Mouse (Mus musculus): ENCODE results near the gene Ngef. TPM values are rescaled to one million over a fixed set of nuclear protein-coding genes. Genes with fewer than 3 reads are reported as not detected.
"Not testable (repeated sequence)": the region's sequence is repeated elsewhere in the genome, so short reads cannot be mapped to it uniquely, and the experiment has no call there.

Gene Ngef
- total and polyA plus RNA-seq, 2 experiments from 2014 or later, result 32.4 to 49.1 TPM

- 53% methylated on average over 4 of the region's 4 CpGs for WGBS
- ATAC-seq (no peak), DNase-seq (ENCODE audit: low spot score) (no peak)
- no peak for TF ChIP-seq CTCF (IDR thresholded peaks at IDR 0.05; ENCODE audit: low read depth)
- Histone ChIP-seq H3K4me2 (ENCODE audit: low read depth, low read length) (no peak overlapping the region), H3K27ac (no peak overlapping the region), H3K36me3 (ENCODE audit: insufficient read depth, low read length) (no peaks in the 10 kb centered on the region), H3K9ac (replicated peaks; ENCODE audit: low read length) (no peak overlapping the region), H3K4me1 (ENCODE audit: insufficient read depth, low read length) (no peaks in the 10 kb centered on the region), H3K27me3 (ENCODE audit: insufficient read depth, low read length) (no peaks in the 10 kb centered on the region), H3K4me3 (ENCODE audit: low read length) (no peak overlapping the region), H3K9me3 (ENCODE audit: low read length) (no peaks in the 10 kb centered on the region)
These were observed 80.1 kb downstream of the Ngef start for GRCm38 (mm10) chr1:87493542-87493941.

GRCm38 (mm10) chr1:87492285-87492684, 81.4 kb downstream of the Ngef start:
- no peak for DNase-seq (ENCODE audit: low spot score)
- H3K36me3 ChIP-seq (ENCODE audit: insufficient read depth, low read length), result no peaks in the 10 kb centered on the region
- H3K4me1 ChIP-seq (ENCODE audit: insufficient read depth, low read length), result no peaks in the 10 kb centered on the region
- no peaks in the 10 kb centered on the region for H3K9me3 ChIP-seq (ENCODE audit: low read length)
- no peak overlapping the region for H3K4me3 ChIP-seq (ENCODE audit: low read length)
- H3K4me2 ChIP-seq (ENCODE audit: low read depth, low read length), result no peak overlapping the region
- 92% methylated on average over 3 of the region's 3 CpGs for WGBS
- TF ChIP-seq CTCF (IDR thresholded peaks at IDR 0.05; ENCODE audit: low read depth), result no peak
- no peak overlapping the region for H3K9ac ChIP-seq (replicated peaks; ENCODE audit: low read length)
- H3K27ac ChIP-seq, result no peak overlapping the region
- H3K27me3 ChIP-seq (ENCODE audit: insufficient read depth, low read length), result no peaks in the 10 kb centered on the region
- no peak for ATAC-seq

- no peaks in the 10 kb centered on the region for H3K27me3 ChIP-seq (ENCODE audit: insufficient read depth, low read length)
These were observed 87.3 kb downstream of the Ngef start for GRCm38 (mm10) chr1:87486386-87486785.

GRCm38 (mm10) chr1:87482546-87482945, 91.1 kb downstream of the Ngef start:
- Histone ChIP-seq H3K4me1 (ENCODE audit: insufficient read depth, low read length) (no peaks in the 10 kb centered on the region), H3K4me2 (ENCODE audit: low read depth, low read length) (no peak overlapping the region), H3K4me3 (ENCODE audit: low read length) (no peak overlapping the region), H3K27me3 (ENCODE audit: insufficient read depth, low read length) (no peaks in the 10 kb centered on the region), H3K9me3 (ENCODE audit: low read length) (no peaks in the 10 kb centered on the region), H3K27ac (no peak overlapping the region), H3K36me3 (ENCODE audit: insufficient read depth, low read length) (peaks cover 6% of the 10 kb centered on the region), H3K9ac (replicated peaks; ENCODE audit: low read length) (no peak overlapping the region)
- DNase-seq (ENCODE audit: low spot score), result no peak
- WGBS, result 79% methylated on average over 4 of the region's 4 CpGs
- no peak for ATAC-seq
- TF ChIP-seq CTCF (IDR thresholded peaks at IDR 0.05; ENCODE audit: low read depth), result no peak

More at GRCm38 (mm10) chr1:87486386-87486785, 87.3 kb downstream of the Ngef start:
- H3K4me3 ChIP-seq (ENCODE audit: low read length), result no peak overlapping the region
- WGBS, result 50% methylated on average over 6 of the region's 6 CpGs
- no peak for TF ChIP-seq CTCF (IDR thresholded peaks at IDR 0.05; ENCODE audit: low read depth)
- H3K9ac ChIP-seq (replicated peaks; ENCODE audit: low read length), result no peak overlapping the region
- no peaks in the 10 kb centered on the region for H3K9me3 ChIP-seq (ENCODE audit: low read length)
- DNase-seq (ENCODE audit: low spot score) (no peak), ATAC-seq (no peak)
- no peaks in the 10 kb centered on the region for H3K4me1 ChIP-seq (ENCODE audit: insufficient read depth, low read length)
- H3K4me2 ChIP-seq (ENCODE audit: low read depth, low read length), result no peak overlapping the region
- no peak overlapping the region for H3K27ac ChIP-seq
- H3K36me3 ChIP-seq (ENCODE audit: insufficient read depth, low read length), result peaks cover 6% of the 10 kb centered on the region; the same call in 1 of the 2 replicates

- H3K27ac ChIP-seq, result no peak overlapping the region
- no peaks in the 10 kb centered on the region for H3K9me3 ChIP-seq (ENCODE audit: low read length)
- H3K4me3 ChIP-seq (ENCODE audit: low read length), result peak overlapping the region; percentile 30
- H3K9ac ChIP-seq (replicated peaks; ENCODE audit: low read length), result peak overlapping the region; percentile 41
- TF ChIP-seq CTCF (IDR thresholded peaks at IDR 0.05; ENCODE audit: low read depth), result no peak
- H3K4me2 ChIP-seq (ENCODE audit: low read depth, low read length), result peak overlapping the region; percentile 72
- H3K4me1 ChIP-seq (ENCODE audit: insufficient read depth, low read length), result peaks cover 9% of the 10 kb centered on the region; the same call in 1 of the 2 replicates
- DNase-seq (ENCODE audit: low spot score) (peak; percentile 26), ATAC-seq (peak; percentile 61)
- WGBS, result 2% methylated on average over 42 of the region's 42 CpGs
- H3K27me3 ChIP-seq (ENCODE audit: insufficient read depth, low read length), result no peaks in the 10 kb centered on the region
- no peaks in the 10 kb centered on the region for H3K36me3 ChIP-seq (ENCODE audit: insufficient read depth, low read length)
These were observed 98.4 kb downstream of the Ngef start for GRCm38 (mm10) chr1:87475076-87475895.

- H3K4me3 ChIP-seq (ENCODE audit: low read length), result no peak overlapping the region
- no peak overlapping the region for H3K9ac ChIP-seq (replicated peaks; ENCODE audit: low read length)
- no peaks in the 10 kb centered on the region for H3K9me3 ChIP-seq (ENCODE audit: low read length)
- no peak overlapping the region for H3K27ac ChIP-seq
- WGBS, result 89% methylated on average over 7 of the region's 7 CpGs
- no peaks in the 10 kb centered on the region for H3K36me3 ChIP-seq (ENCODE audit: insufficient read depth, low read length)
- no peak for ATAC-seq
- DNase-seq (ENCODE audit: low spot score), result no peak
- peaks cover 9% of the 10 kb centered on the region; the same call in 1 of the 2 replicates for H3K4me1 ChIP-seq (ENCODE audit: insufficient read depth, low read length)
- H3K4me2 ChIP-seq (ENCODE audit: low read depth, low read length), result no peak overlapping the region
- no peak for TF ChIP-seq CTCF (IDR thresholded peaks at IDR 0.05; ENCODE audit: low read depth)
- H3K27me3 ChIP-seq (ENCODE audit: insufficient read depth, low read length), result no peaks in the 10 kb centered on the region
These were observed 101.1 kb downstream of the Ngef start for GRCm38 (mm10) chr1:87472576-87472975.

- Histone ChIP-seq H3K27me3 (ENCODE audit: insufficient read depth, low read length) (no peaks in the 10 kb centered on the region), H3K27ac (no peak overlapping the region), H3K9ac (replicated peaks; ENCODE audit: low read length) (no peak overlapping the region), H3K36me3 (ENCODE audit: insufficient read depth, low read length) (no peaks in the 10 kb centered on the region), H3K9me3 (ENCODE audit: low read length) (no peaks in the 10 kb centered on the region), H3K4me2 (ENCODE audit: low read depth, low read length) (no peak overlapping the region), H3K4me3 (ENCODE audit: low read length) (no peak overlapping the region), H3K4me1 (ENCODE audit: insufficient read depth, low read length) (peaks cover 9% of the 10 kb centered on the region; the same call in 1 of the 2 replicates)
- ATAC-seq, result peak; percentile 13; the same call in 1 of the 2 replicates
- 72% methylated on average over 7 of the region's 7 CpGs for WGBS
- TF ChIP-seq CTCF (IDR thresholded peaks at IDR 0.05; ENCODE audit: low read depth), result no peak
- no peak for DNase-seq (ENCODE audit: low spot score)
These were observed 101.8 kb downstream of the Ngef start for GRCm38 (mm10) chr1:87471914-87472313.

GRCm38 (mm10) chr1:87469971-87470370, 103.7 kb downstream of the Ngef start, which contains the start of gene Snorc:
Gene Snorc (plus strand): TSS chr1:87470271.
- not testable (repeated sequence) for H3K4me1 ChIP-seq (ENCODE audit: insufficient read depth, low read length); H3K36me3 ChIP-seq (ENCODE audit: insufficient read depth, low read length); ATAC-seq; H3K27ac ChIP-seq; H3K4me2 ChIP-seq (ENCODE audit: low read depth, low read length); H3K4me3 ChIP-seq (ENCODE audit: low read length); H3K27me3 ChIP-seq (ENCODE audit: insufficient read depth, low read length); DNase-seq (ENCODE audit: low spot score); H3K9ac ChIP-seq (replicated peaks; ENCODE audit: low read length); H3K9me3 ChIP-seq (ENCODE audit: low read length)
- WGBS, result 44% methylated on average over 8 of the region's 10 CpGs

Measured in hindbrain, postnatal 0 days (tissue).